Mouse (Mus musculus): Measurements from ENCODE around the gene Popdc2. TPM values are rescaled to one million over a fixed set of nuclear protein-coding genes. Genes with fewer than 3 reads are reported as not detected.

The Popdc2 gene
- total RNA-seq, 2 experiments from 2014 or later: 0.62 TPM; not detected in 1

GRCm38 (mm10) chr16:38354185-38354913, 7.7 kb upstream of the Popdc2 start:
- peak; percentile 43; the same call in 1 of the 2 replicates for ATAC-seq (replicated peaks; ENCODE audit: poor library complexity)

- no peak for ATAC-seq (replicated peaks; ENCODE audit: poor library complexity)
Observed at GRCm38 (mm10) chr16:38358256-38358812, 3.7 kb upstream of the Popdc2 start.

GRCm38 (mm10) chr16:38359241-38359640, 2.8 kb upstream of the Popdc2 start:
- no peak for ATAC-seq (replicated peaks; ENCODE audit: poor library complexity)

GRCm38 (mm10) chr16:38359857-38360256, 2.2 kb upstream of the Popdc2 start:
- 0 out of 2 replicates have a peak, but pooled peaks have one; percentile 32 for ATAC-seq (replicated peaks; ENCODE audit: poor library complexity)

GRCm38 (mm10) chr16:38360317-38360716, 1.7 kb upstream of the Popdc2 start:
- ATAC-seq (replicated peaks; ENCODE audit: poor library complexity): no peak

GRCm38 (mm10) chr16:38362493-38363255, 665 bp downstream of the Popdc2 start:
- no peak for ATAC-seq (replicated peaks; ENCODE audit: poor library complexity)

GRCm38 (mm10) chr16:38363256-38363595, 1.2 kb downstream of the Popdc2 start:
- no peak for ATAC-seq (replicated peaks; ENCODE audit: poor library complexity)

GRCm38 (mm10) chr16:38363657-38364056, 1.6 kb downstream of the Popdc2 start:
- no peak for ATAC-seq (replicated peaks; ENCODE audit: poor library complexity)

GRCm38 (mm10) chr16:38365390-38365789, 3.4 kb downstream of the Popdc2 start:
- ATAC-seq (replicated peaks; ENCODE audit: poor library complexity): no peak

- no peak for ATAC-seq (replicated peaks; ENCODE audit: poor library complexity)
Observed at GRCm38 (mm10) chr16:38366231-38366630, 4.2 kb downstream of the Popdc2 start.

GRCm38 (mm10) chr16:38368336-38368735, 6.3 kb downstream of the Popdc2 start:
- ATAC-seq (replicated peaks; ENCODE audit: poor library complexity): no peak

- ATAC-seq (replicated peaks; ENCODE audit: poor library complexity): no peak
Observed at GRCm38 (mm10) chr16:38369000-38369399, 7.0 kb downstream of the Popdc2 start.

GRCm38 (mm10) chr16:38369431-38369830, 7.4 kb downstream of the Popdc2 start:
- ATAC-seq (replicated peaks; ENCODE audit: poor library complexity): no peak

- ATAC-seq (replicated peaks; ENCODE audit: poor library complexity): no peak
Observed at GRCm38 (mm10) chr16:38369992-38370484, 8.0 kb downstream of the Popdc2 start.

GRCm38 (mm10) chr16:38370633-38371374, 8.8 kb downstream of the Popdc2 start:
- no peak for ATAC-seq (replicated peaks; ENCODE audit: poor library complexity)

- peak; percentile 84 for ATAC-seq (replicated peaks; ENCODE audit: poor library complexity)
Observed at GRCm38 (mm10) chr16:38371705-38372296, 9.8 kb downstream of the Popdc2 start.

- ATAC-seq (replicated peaks; ENCODE audit: poor library complexity): no peak
Observed at GRCm38 (mm10) chr16:38372876-38373275, 10.9 kb downstream of the Popdc2 start.

GRCm38 (mm10) chr16:38373439-38373838, 11.4 kb downstream of the Popdc2 start:
- ATAC-seq (replicated peaks; ENCODE audit: poor library complexity): no peak

GRCm38 (mm10) chr16:38373941-38374340, 11.9 kb downstream of the Popdc2 start:
- ATAC-seq (replicated peaks; ENCODE audit: poor library complexity): no peak

- ATAC-seq (replicated peaks; ENCODE audit: poor library complexity): peak; percentile 49
Observed at GRCm38 (mm10) chr16:38374379-38375140, 12.6 kb downstream of the Popdc2 start.

Data from megakaryocyte progenitor cell, adult 5-6 weeks (primary cell).